Mouse (Mus musculus) lung, adult 2 months (tissue): ENCODE measurements around the gene Brca1.

ENCODE experiments used
- CTCF ChIP-seq: fragments of 200-500 bp; IDR thresholded peaks from 2 replicates; pipeline ENCODE4 v1.5.1; 2011; ENCODE audit warnings: mild to moderate bottlenecking, low read length, control low read depth; ENCODE audit not compliant: insufficient read depth
- POLR2A ChIP-seq: fragments of 200-500 bp; IDR thresholded peaks from 2 replicates; pipeline ENCODE4 v1.6.1; 2011; ENCODE audit warnings: low read depth, mild to moderate bottlenecking, control low read depth, low read length, borderline replicate concordance; ENCODE audit errors: extremely low read depth

GRCm38 (mm10) chr11:101525936-101526595 is 25.7 kb downstream of the Brca1 start:
- TF ChIP-seq POLR2A (no peak), CTCF (no peak)
